Mouse (Mus musculus): Measurements from ENCODE around the gene Prcp. TPM values are rescaled to one million over a fixed set of nuclear protein-coding genes. Genes with fewer than 3 reads are reported as not detected.

The Prcp gene
- 32.6 TPM for polyA plus RNA-seq (2014; fragmentation: Illumina TruSeq; extraction: RNeasy Lipid Tissue Mini Kit (QIAGEN cat#74804))

DNA sequence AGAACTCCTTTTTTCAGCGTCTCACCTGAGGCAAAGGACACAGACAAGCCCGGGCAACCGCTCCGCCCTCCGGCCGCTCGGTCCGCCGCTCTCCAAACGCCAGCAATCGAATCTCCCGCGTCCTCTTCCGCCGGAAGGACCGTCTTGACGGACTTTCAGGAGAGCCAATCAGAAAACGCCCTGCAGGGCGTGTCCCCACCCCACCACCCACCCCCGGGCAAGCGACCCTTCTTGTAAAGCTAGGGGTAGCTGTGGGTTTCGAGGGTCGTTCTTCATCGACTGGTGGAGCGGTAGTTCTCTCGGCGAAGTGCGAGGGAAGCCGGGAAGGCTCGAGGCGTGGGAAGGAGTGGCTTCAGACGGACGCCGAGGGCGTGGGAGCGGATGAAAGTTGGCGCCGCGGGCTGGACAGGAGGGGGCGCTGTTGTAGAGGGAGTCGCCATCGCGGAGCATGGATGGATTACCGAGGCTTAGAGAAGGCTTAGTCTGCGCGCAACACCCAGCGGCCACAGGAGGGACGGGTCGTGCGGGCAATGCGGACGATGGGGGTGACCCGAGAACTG, at the start of gene Prcp, which contains the start of gene Ddias:
Gene Prcp, plus strand, starts transcription at position 355 of the 560 bp plus-strand sequence.
Gene Ddias, minus strand, starts transcription at position 132 of the 560 bp plus-strand sequence.

Other genes with a start within 250 kb of the Prcp start
- 9.1 TPM for gene Ankrd42, start 237.3 kb upstream of the Prcp start, polyA plus RNA-seq (2014; fragmentation: Illumina TruSeq; extraction: RNeasy Lipid Tissue Mini Kit (QIAGEN cat#74804))
- 88.5 TPM for gene Pcf11, start 204.5 kb upstream of the Prcp start, polyA plus RNA-seq (2014; fragmentation: Illumina TruSeq; extraction: RNeasy Lipid Tissue Mini Kit (QIAGEN cat#74804))
- gene Rab30, start 132.9 kb upstream of the Prcp start, polyA plus RNA-seq (2014; fragmentation: Illumina TruSeq; extraction: RNeasy Lipid Tissue Mini Kit (QIAGEN cat#74804)) = 9.0 TPM
- 28.4 TPM for gene Ddias, start 223 bp upstream of the Prcp start, polyA plus RNA-seq (2014; fragmentation: Illumina TruSeq; extraction: RNeasy Lipid Tissue Mini Kit (QIAGEN cat#74804))
- gene Fam181b, start 205.4 kb downstream of the Prcp start, polyA plus RNA-seq (2014; fragmentation: Illumina TruSeq; extraction: RNeasy Lipid Tissue Mini Kit (QIAGEN cat#74804)) = 6.6 TPM